Mouse (Mus musculus): ENCODE results near the gene Arhgap30. TPM values are rescaled to one million over a fixed set of nuclear protein-coding genes. Genes with fewer than 3 reads are reported as not detected.

The Arhgap30 gene
- polyA plus RNA-seq, 1 experiment, result 0.02 TPM

- H3ac ChIP-seq (ENCODE audit: control insufficient read depth, insufficient read length), result no peak overlapping the region
- H3K4me2 ChIP-seq (ENCODE audit: low read depth), result no peak overlapping the region
- no peaks in the 10 kb centered on the region for H3K36me3 ChIP-seq (ENCODE audit: control insufficient read depth, insufficient read depth)
- no peaks in the 10 kb centered on the region for H3K79me2 ChIP-seq (ENCODE audit: control insufficient read depth, insufficient read depth)
- no peak overlapping the region for H3K4me3 ChIP-seq
- no peaks in the 10 kb centered on the region for H3K27me3 ChIP-seq (ENCODE audit: control insufficient read depth, insufficient read depth, insufficient read length)
- no peak for TF ChIP-seq REST (IDR thresholded peaks at IDR 0.05; ENCODE audit: insufficient read depth, insufficient read length)
- TF ChIP-seq MYOG (IDR thresholded peaks at IDR 0.05; ENCODE audit: control insufficient read depth in 1 of 3, insufficient read depth in 1 of 3, insufficient read length in 2 of 3, low read depth in 2 of 3), result no peak
- TF ChIP-seq POLR2A (IDR thresholded peaks at IDR 0.05; ENCODE audit: insufficient read length, low read depth), result no peak
- TF ChIP-seq TCF12 (IDR thresholded peaks at IDR 0.05; ENCODE audit: insufficient read depth, poor library complexity, severe bottlenecking), result no peak
- TF ChIP-seq POLR2AphosphoS2 (IDR thresholded peaks at IDR 0.05; ENCODE audit: insufficient read length, low read depth), result no peak
- TF ChIP-seq E2F4 (IDR thresholded peaks at IDR 0.05; ENCODE audit: insufficient read depth), result no peak
- no peak for TF ChIP-seq MYOD1 (IDR thresholded peaks at IDR 0.05; ENCODE audit: control insufficient read depth in 1 of 3, insufficient read length in 2 of 3, low read depth in 2 of 3)
- no peak for TF ChIP-seq SRF (IDR thresholded peaks at IDR 0.05; ENCODE audit: control insufficient read depth, insufficient read length, low read depth)
- TF ChIP-seq TCF3 (IDR thresholded peaks at IDR 0.05; ENCODE audit: insufficient read length, low read depth), result no peak
- no peak for TF ChIP-seq MAX (IDR thresholded peaks at IDR 0.05; ENCODE audit: low read depth)
- no peak for TF ChIP-seq CEBPB (IDR thresholded peaks at IDR 0.05; ENCODE audit: insufficient read depth, poor library complexity, severe bottlenecking)
- TF ChIP-seq USF1 (IDR thresholded peaks at IDR 0.05; ENCODE audit: low read depth), result no peak
These were observed 14.8 kb upstream of the Arhgap30 start for GRCm38 (mm10) chr1:171373946-171374345.

- H3ac ChIP-seq (ENCODE audit: control insufficient read depth, insufficient read length), result no peak overlapping the region
- H3K79me2 ChIP-seq (ENCODE audit: control insufficient read depth, insufficient read depth), result no peaks in the 10 kb centered on the region
- H3K4me2 ChIP-seq (ENCODE audit: low read depth), result peak overlapping the region; percentile 47
- H3K36me3 ChIP-seq (ENCODE audit: control insufficient read depth, insufficient read depth), result no peaks in the 10 kb centered on the region
- no peaks in the 10 kb centered on the region for H3K27me3 ChIP-seq (ENCODE audit: control insufficient read depth, insufficient read depth, insufficient read length)
- TF ChIP-seq CEBPB (IDR thresholded peaks at IDR 0.05; ENCODE audit: insufficient read depth, poor library complexity, severe bottlenecking) (peak; percentile 65; the same call in 1 of the 2 replicates), SRF (IDR thresholded peaks at IDR 0.05; ENCODE audit: control insufficient read depth, insufficient read length, low read depth) (no peak), POLR2A (IDR thresholded peaks at IDR 0.05; ENCODE audit: insufficient read length, low read depth) (peak; percentile 71), E2F4 (IDR thresholded peaks at IDR 0.05; ENCODE audit: insufficient read depth) (no peak), TCF3 (IDR thresholded peaks at IDR 0.05; ENCODE audit: insufficient read length, low read depth) (no peak), REST (IDR thresholded peaks at IDR 0.05; ENCODE audit: insufficient read depth, insufficient read length) (no peak), MYOD1 (IDR thresholded peaks at IDR 0.05; ENCODE audit: control insufficient read depth in 1 of 3, insufficient read length in 2 of 3, low read depth in 2 of 3) (no peak), MAX (IDR thresholded peaks at IDR 0.05; ENCODE audit: low read depth) (no peak), USF1 (IDR thresholded peaks at IDR 0.05; ENCODE audit: low read depth) (no peak), POLR2AphosphoS2 (IDR thresholded peaks at IDR 0.05; ENCODE audit: insufficient read length, low read depth) (no peak), MYOG (IDR thresholded peaks at IDR 0.05; ENCODE audit: control insufficient read depth in 1 of 3, insufficient read depth in 1 of 3, insufficient read length in 2 of 3, low read depth in 2 of 3) (peak in 1 of 3 experiments; percentile 25), TCF12 (IDR thresholded peaks at IDR 0.05; ENCODE audit: insufficient read depth, poor library complexity, severe bottlenecking) (no peak)
- H3K4me3 ChIP-seq, result no peak overlapping the region
These were observed 13.1 kb upstream of the Arhgap30 start for GRCm38 (mm10) chr1:171375646-171376097.

GRCm38 (mm10) chr1:171378298-171378697 is 10.5 kb upstream of the Arhgap30 start:
- no peaks in the 10 kb centered on the region for H3K79me2 ChIP-seq (ENCODE audit: control insufficient read depth, insufficient read depth)
- H3K36me3 ChIP-seq (ENCODE audit: control insufficient read depth, insufficient read depth), result no peaks in the 10 kb centered on the region
- no peaks in the 10 kb centered on the region for H3K27me3 ChIP-seq (ENCODE audit: control insufficient read depth, insufficient read depth, insufficient read length)
- no peak overlapping the region for H3K4me3 ChIP-seq
- H3K4me2 ChIP-seq (ENCODE audit: low read depth), result no peak overlapping the region
- TF ChIP-seq TCF3 (IDR thresholded peaks at IDR 0.05; ENCODE audit: insufficient read length, low read depth) (no peak), SRF (IDR thresholded peaks at IDR 0.05; ENCODE audit: control insufficient read depth, insufficient read length, low read depth) (no peak), REST (IDR thresholded peaks at IDR 0.05; ENCODE audit: insufficient read depth, insufficient read length) (no peak), MAX (IDR thresholded peaks at IDR 0.05; ENCODE audit: low read depth) (no peak), USF1 (IDR thresholded peaks at IDR 0.05; ENCODE audit: low read depth) (no peak), CEBPB (IDR thresholded peaks at IDR 0.05; ENCODE audit: insufficient read depth, poor library complexity, severe bottlenecking) (no peak), MYOD1 (IDR thresholded peaks at IDR 0.05; ENCODE audit: control insufficient read depth in 1 of 3, insufficient read length in 2 of 3, low read depth in 2 of 3) (no peak), POLR2AphosphoS2 (IDR thresholded peaks at IDR 0.05; ENCODE audit: insufficient read length, low read depth) (no peak), MYOG (IDR thresholded peaks at IDR 0.05; ENCODE audit: control insufficient read depth in 1 of 3, insufficient read depth in 1 of 3, insufficient read length in 2 of 3, low read depth in 2 of 3) (no peak), E2F4 (IDR thresholded peaks at IDR 0.05; ENCODE audit: insufficient read depth) (no peak), POLR2A (IDR thresholded peaks at IDR 0.05; ENCODE audit: insufficient read length, low read depth) (no peak), TCF12 (IDR thresholded peaks at IDR 0.05; ENCODE audit: insufficient read depth, poor library complexity, severe bottlenecking) (no peak)
- no peak overlapping the region for H3ac ChIP-seq (ENCODE audit: control insufficient read depth, insufficient read length)

DNA sequence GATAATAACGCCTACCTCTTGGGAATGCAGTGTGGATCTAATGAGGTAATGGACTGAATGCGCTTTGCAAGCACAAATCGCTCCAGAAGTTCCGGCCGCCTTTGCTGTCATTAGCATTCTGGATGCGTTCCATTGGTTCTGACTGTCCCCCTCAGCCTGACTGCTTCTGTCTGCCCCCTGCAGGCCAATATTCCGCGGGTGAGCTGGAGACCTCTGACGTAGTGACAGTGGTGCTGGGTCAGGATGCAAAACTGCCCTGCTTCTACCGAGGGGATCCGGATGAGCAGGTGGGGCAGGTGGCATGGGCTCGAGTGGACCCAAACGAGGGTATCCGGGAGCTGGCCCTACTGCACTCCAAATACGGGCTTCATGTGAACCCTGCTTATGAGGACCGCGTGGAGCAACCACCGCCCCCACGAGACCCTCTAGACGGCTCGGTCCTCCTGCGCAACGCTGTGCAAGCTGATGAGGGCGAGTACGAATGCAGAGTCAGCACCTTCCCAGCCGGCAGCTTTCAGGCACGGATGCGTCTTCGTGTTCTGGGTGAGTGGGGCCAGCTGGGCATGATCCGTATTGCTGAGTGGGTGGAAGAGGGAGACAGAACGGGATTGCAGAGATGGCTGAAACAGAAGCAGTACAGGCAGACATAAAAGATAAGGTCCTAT is 8.7 kb upstream of the Arhgap30 start:
- Histone ChIP-seq H3ac (ENCODE audit: control insufficient read depth, insufficient read length) (no peak overlapping the region), H3K36me3 (ENCODE audit: control insufficient read depth, insufficient read depth) (no peaks in the 10 kb centered on the region), H3K4me2 (ENCODE audit: low read depth) (peak overlapping the region; percentile 49), H3K4me3 (no peak overlapping the region), H3K79me2 (ENCODE audit: control insufficient read depth, insufficient read depth) (no peaks in the 10 kb centered on the region), H3K27me3 (ENCODE audit: control insufficient read depth, insufficient read depth, insufficient read length) (no peaks in the 10 kb centered on the region)
- TF ChIP-seq USF1 (IDR thresholded peaks at IDR 0.05; ENCODE audit: low read depth), result no peak
- no peak for TF ChIP-seq SRF (IDR thresholded peaks at IDR 0.05; ENCODE audit: control insufficient read depth, insufficient read length, low read depth)
- TF ChIP-seq MAX (IDR thresholded peaks at IDR 0.05; ENCODE audit: low read depth), result no peak
- TF ChIP-seq E2F4 (IDR thresholded peaks at IDR 0.05; ENCODE audit: insufficient read depth), result no peak
- no peak for TF ChIP-seq POLR2A (IDR thresholded peaks at IDR 0.05; ENCODE audit: insufficient read length, low read depth)
- no peak for TF ChIP-seq TCF3 (IDR thresholded peaks at IDR 0.05; ENCODE audit: insufficient read length, low read depth)
- no peak for TF ChIP-seq CEBPB (IDR thresholded peaks at IDR 0.05; ENCODE audit: insufficient read depth, poor library complexity, severe bottlenecking)
- TF ChIP-seq TCF12 (IDR thresholded peaks at IDR 0.05; ENCODE audit: insufficient read depth, poor library complexity, severe bottlenecking), result no peak
- TF ChIP-seq MYOG (IDR thresholded peaks at IDR 0.05; ENCODE audit: control insufficient read depth in 1 of 3, insufficient read depth in 1 of 3, insufficient read length in 2 of 3, low read depth in 2 of 3), result no peak
- TF ChIP-seq POLR2AphosphoS2 (IDR thresholded peaks at IDR 0.05; ENCODE audit: insufficient read length, low read depth), result no peak
- TF ChIP-seq MYOD1 (IDR thresholded peaks at IDR 0.05; ENCODE audit: control insufficient read depth in 1 of 3, insufficient read length in 2 of 3, low read depth in 2 of 3), result no peak
- no peak for TF ChIP-seq REST (IDR thresholded peaks at IDR 0.05; ENCODE audit: insufficient read depth, insufficient read length)

Measured in myocyte (in vitro differentiated cells).